Comparison of ENCODE assay signal across 24 mouse cellular contexts in the genomic region with DNA sequence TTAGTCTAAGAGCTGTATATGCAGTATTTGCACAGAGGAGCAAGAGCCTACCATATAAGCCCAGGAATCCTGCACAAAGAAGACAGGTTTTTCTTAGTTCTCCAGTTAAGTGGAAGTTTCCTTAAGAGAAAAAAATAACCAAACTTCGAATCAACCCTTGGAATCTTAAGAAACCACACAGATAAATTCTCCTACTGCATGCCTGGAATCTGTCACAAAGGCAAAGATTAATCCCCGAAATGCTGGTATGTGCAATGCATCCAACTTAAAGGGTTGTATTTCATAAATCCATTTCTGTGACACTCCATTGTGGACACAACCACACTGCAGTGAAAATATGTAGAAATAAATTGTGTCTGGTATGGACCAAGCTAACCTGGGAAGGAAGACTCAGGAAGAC.
DNase-seq lines count a peak whose midpoint lies in the region; ATAC-seq and TF ChIP-seq lines count a peak whose summit lies in the region.
"Had no signal": no experiment of that assay in that cellular context is flagged by ENCODE, and none has a peak within 500 bp of the region (broad histone marks: within the 10 kb centered on the region; RNA-seq: fewer than 3 reads in every experiment).

No protein-coding gene starts in this region.

- intact Hi-C loops in heart, postnatal 36 days (cut with DNase I): no loop called here

- H3K4me3 ChIP-seq in kidney, postnatal 0 days (replicated peaks; ENCODE audit: low read depth, low read length): no peak overlapping the region
- H3K4me3 ChIP-seq in myocyte: no peak overlapping the region
- H3K4me3 ChIP-seq: embryonic facial prominence, embryonic 10.5 days; embryonic facial prominence, embryonic 12.5 days; erythroblast, embryonic 14.5 days; forebrain, embryonic 10.5 days; forebrain, embryonic 12.5 days had no signal

- no peak for TF ChIP-seq POLR2A in myocyte (IDR thresholded peaks at IDR 0.05; ENCODE audit: insufficient read length, low read depth)

- peak; percentile 70 for DNase-seq in kidney, postnatal 0 days (ENCODE audit: low spot score)
- DNase-seq in kidney, adult 11 months: no peak
- DNase-seq in adipocyte (ENCODE audit: low spot score): peak; percentile 33
- no peak for DNase-seq in heart, postnatal 36 days
- DNase-seq in spleen, postnatal 10 days (ENCODE audit: low spot score in 2 of 2): no peak
- DNase-seq: adrenal gland, adult 2 months; adrenal gland, postnatal 10 days; adrenal gland, postnatal 25 days; cerebellum, adult 11 months; cerebellum, adult 18-20 months; cerebellum, adult 8-10 months; cerebellum, adult 9-11 months; cerebellum, postnatal 14 days; cerebellum, postnatal 36 days had no signal

- no peak overlapping the region for H3K4me2 ChIP-seq in kidney, postnatal 0 days (ENCODE audit: low read length)
- H3K4me2 ChIP-seq in myocyte (ENCODE audit: low read depth): peak overlapping the region; percentile 2
- H3K4me2 ChIP-seq: embryonic facial prominence, embryonic 12.5 days; forebrain, embryonic 12.5 days had no signal

- H3K27me3 ChIP-seq in kidney, postnatal 0 days (ENCODE audit: insufficient read depth, low read length): no peaks in the 10 kb centered on the region
- H3K27me3 ChIP-seq in myocyte (ENCODE audit: control insufficient read depth, insufficient read depth, insufficient read length): no peaks in the 10 kb centered on the region
- H3K27me3 ChIP-seq: embryonic facial prominence, embryonic 12.5 days; forebrain, embryonic 12.5 days; Patski had no signal

- no peak overlapping the region for H3ac ChIP-seq in myocyte (ENCODE audit: control insufficient read depth, insufficient read length)

- no peak overlapping the region for H3K27ac ChIP-seq in kidney, postnatal 0 days
- H3K27ac ChIP-seq: embryonic facial prominence, embryonic 10.5 days; embryonic facial prominence, embryonic 12.5 days; forebrain, embryonic 10.5 days; forebrain, embryonic 12.5 days had no signal

- no peaks in the 10 kb centered on the region for H3K79me2 ChIP-seq in myocyte (ENCODE audit: control insufficient read depth, insufficient read depth)

- H3K9me3 ChIP-seq in kidney, postnatal 0 days (replicated peaks; ENCODE audit: low read length): no peaks in the 10 kb centered on the region
- H3K9me3 ChIP-seq: embryonic facial prominence, embryonic 10.5 days; embryonic facial prominence, embryonic 12.5 days; forebrain, embryonic 10.5 days; forebrain, embryonic 12.5 days had no signal

- no peak for ATAC-seq in kidney, postnatal 0 days (replicated peaks; ENCODE audit: low FRiP score, low read depth)
- ATAC-seq: activated CD4-positive, CD25-positive, alpha-beta regulatory T cell, adult 4 months; forebrain, embryonic 14.5 days; forebrain, embryonic 16.5 days; Patski had no signal

- no peaks in the 10 kb centered on the region for H3K4me1 ChIP-seq in kidney, postnatal 0 days (replicated peaks; ENCODE audit: insufficient read depth, low read length)
- H3K4me1 ChIP-seq: embryonic facial prominence, embryonic 10.5 days; embryonic facial prominence, embryonic 12.5 days; forebrain, embryonic 12.5 days had no signal

- WGBS in kidney, postnatal 0 days: 52% methylated on average over 2 of the region's 2 CpGs

- H3K36me3 ChIP-seq in kidney, postnatal 0 days (ENCODE audit: insufficient read depth, low read length): no peaks in the 10 kb centered on the region
- no peaks in the 10 kb centered on the region for H3K36me3 ChIP-seq in myocyte (ENCODE audit: control insufficient read depth, insufficient read depth)
- H3K36me3 ChIP-seq: embryonic facial prominence, embryonic 10.5 days; embryonic facial prominence, embryonic 12.5 days; forebrain, embryonic 10.5 days; forebrain, embryonic 12.5 days had no signal

- no peak overlapping the region for H3K9ac ChIP-seq in kidney, postnatal 0 days (ENCODE audit: low read depth, low read length)
- H3K9ac ChIP-seq: embryonic facial prominence, embryonic 12.5 days; forebrain, embryonic 12.5 days had no signal

- no peak for TF ChIP-seq CTCF in kidney, postnatal 0 days (IDR thresholded peaks at IDR 0.05; ENCODE audit: low read depth)

TF ChIP-seq in myocyte, 11 proteins besides CTCF, POLR2A, EP300 and RAD21:
- no peak for TF ChIP-seq MAX (IDR thresholded peaks at IDR 0.05; ENCODE audit: low read depth)
- no peak for TF ChIP-seq REST (IDR thresholded peaks at IDR 0.05; ENCODE audit: insufficient read depth, insufficient read length)
- no peak for TF ChIP-seq MYOD1 (IDR thresholded peaks at IDR 0.05; ENCODE audit: control insufficient read depth in 1 of 3, insufficient read length in 2 of 3, low read depth in 2 of 3)
- TF ChIP-seq MYOG (IDR thresholded peaks at IDR 0.05; ENCODE audit: control insufficient read depth in 1 of 3, insufficient read depth in 1 of 3, insufficient read length in 2 of 3, low read depth in 2 of 3): no peak
- TF ChIP-seq E2F4 (IDR thresholded peaks at IDR 0.05; ENCODE audit: insufficient read depth): no peak
- TF ChIP-seq SRF (IDR thresholded peaks at IDR 0.05; ENCODE audit: control insufficient read depth, insufficient read length, low read depth): no peak
- TF ChIP-seq USF1 (IDR thresholded peaks at IDR 0.05; ENCODE audit: low read depth): no peak
- TF ChIP-seq TCF3 (IDR thresholded peaks at IDR 0.05; ENCODE audit: insufficient read length, low read depth): no peak
- no peak for TF ChIP-seq TCF12 (IDR thresholded peaks at IDR 0.05; ENCODE audit: insufficient read depth, poor library complexity, severe bottlenecking)
- no peak for TF ChIP-seq CEBPB (IDR thresholded peaks at IDR 0.05; ENCODE audit: insufficient read depth, poor library complexity, severe bottlenecking)
- TF ChIP-seq POLR2AphosphoS2 (IDR thresholded peaks at IDR 0.05; ENCODE audit: insufficient read length, low read depth): no peak

Comparison
In these comparisons a context has a peak if more than half of its experiments do, and no peak if none do; other contexts are left out.
1. DNase-seq: peak in kidney, postnatal 0 days (single experiment) and adipocyte (single experiment); none in kidney, adult 11 months (single experiment), heart, postnatal 36 days (0 of 2) and spleen, postnatal 10 days (0 of 2).